Mouse (Mus musculus): ENCODE results near the gene Sp2. TPM values are rescaled to one million over a fixed set of nuclear protein-coding genes. Genes with fewer than 3 reads are reported as not detected.

Sp2 gene
- polyA plus RNA-seq, 1 experiment = 26.3 TPM

GRCm38 (mm10) chr11:96996773-96997379, 14.1 kb upstream of the Sp2 start:
- no peak for DNase-seq
- TF ChIP-seq POLR2A (IDR thresholded peaks at IDR 0.05; ENCODE audit: borderline replicate concordance, extremely low read depth, low read depth, low read length) (no peak), CTCF (IDR thresholded peaks at IDR 0.05; ENCODE audit: insufficient read depth, low read length) (no peak)
- Histone ChIP-seq H3K4me1 (ENCODE audit: control insufficient read depth, insufficient read depth, low read length) (0 out of 2 replicates have a peak, but pooled peaks cover 2% of the 10 kb centered on the region), H3K4me3 (replicated peaks; ENCODE audit: extremely low read depth, low read depth, low read length) (no peak overlapping the region)
- WGBS = 36% methylated on average over 17 of the region's 17 CpGs

- DNase-seq = no peak
- 0 out of 2 replicates have a peak, but pooled peaks cover 2% of the 10 kb centered on the region for H3K4me1 ChIP-seq (ENCODE audit: control insufficient read depth, insufficient read depth, low read length)
- WGBS = 75% methylated on average over 15 of the region's 15 CpGs
- TF ChIP-seq CTCF (IDR thresholded peaks at IDR 0.05; ENCODE audit: insufficient read depth, low read length) (no peak), POLR2A (IDR thresholded peaks at IDR 0.05; ENCODE audit: borderline replicate concordance, extremely low read depth, low read depth, low read length) (no peak)
- H3K4me3 ChIP-seq (replicated peaks; ENCODE audit: extremely low read depth, low read depth, low read length) = no peak overlapping the region
These were observed 13.3 kb upstream of the Sp2 start for GRCm38 (mm10) chr11:96995836-96996772.

- Histone ChIP-seq H3K4me1 (ENCODE audit: control insufficient read depth, insufficient read depth, low read length) (0 out of 2 replicates have a peak, but pooled peaks cover 2% of the 10 kb centered on the region), H3K4me3 (replicated peaks; ENCODE audit: extremely low read depth, low read depth, low read length) (no peak overlapping the region)
- TF ChIP-seq POLR2A (IDR thresholded peaks at IDR 0.05; ENCODE audit: borderline replicate concordance, extremely low read depth, low read depth, low read length) (no peak), CTCF (IDR thresholded peaks at IDR 0.05; ENCODE audit: insufficient read depth, low read length) (no peak)
- 54% methylated on average over 5 of the region's 5 CpGs for WGBS
- DNase-seq = no peak
These were observed 12.3 kb upstream of the Sp2 start for GRCm38 (mm10) chr11:96995031-96995430.

GRCm38 (mm10) chr11:96992722-96993311, 10.1 kb upstream of the Sp2 start:
- Histone ChIP-seq H3K4me3 (replicated peaks; ENCODE audit: extremely low read depth, low read depth, low read length) (no peak overlapping the region), H3K4me1 (ENCODE audit: control insufficient read depth, insufficient read depth, low read length) (peaks cover 6% of the 10 kb centered on the region; the same call in 1 of the 2 replicates)
- whole genome bisulfite sequencing = 36% methylated on average over 8 of the region's 8 CpGs
- no peak for DNase-seq
- TF ChIP-seq POLR2A (IDR thresholded peaks at IDR 0.05; ENCODE audit: borderline replicate concordance, extremely low read depth, low read depth, low read length) (no peak), CTCF (IDR thresholded peaks at IDR 0.05; ENCODE audit: insufficient read depth, low read length) (no peak)

- peaks cover 3% of the 10 kb centered on the region; the same call in 1 of the 2 replicates for H3K4me1 ChIP-seq (ENCODE audit: control insufficient read depth, insufficient read depth, low read length)
- no peak for DNase-seq
- TF ChIP-seq CTCF (IDR thresholded peaks at IDR 0.05; ENCODE audit: insufficient read depth, low read length) (no peak), POLR2A (IDR thresholded peaks at IDR 0.05; ENCODE audit: borderline replicate concordance, extremely low read depth, low read depth, low read length) (no peak)
- H3K4me3 ChIP-seq (replicated peaks; ENCODE audit: extremely low read depth, low read depth, low read length) = no peak overlapping the region
- 69% methylated on average over 5 of the region's 5 CpGs for WGBS
These were observed 8.7 kb upstream of the Sp2 start for GRCm38 (mm10) chr11:96991501-96991900.

DNA sequence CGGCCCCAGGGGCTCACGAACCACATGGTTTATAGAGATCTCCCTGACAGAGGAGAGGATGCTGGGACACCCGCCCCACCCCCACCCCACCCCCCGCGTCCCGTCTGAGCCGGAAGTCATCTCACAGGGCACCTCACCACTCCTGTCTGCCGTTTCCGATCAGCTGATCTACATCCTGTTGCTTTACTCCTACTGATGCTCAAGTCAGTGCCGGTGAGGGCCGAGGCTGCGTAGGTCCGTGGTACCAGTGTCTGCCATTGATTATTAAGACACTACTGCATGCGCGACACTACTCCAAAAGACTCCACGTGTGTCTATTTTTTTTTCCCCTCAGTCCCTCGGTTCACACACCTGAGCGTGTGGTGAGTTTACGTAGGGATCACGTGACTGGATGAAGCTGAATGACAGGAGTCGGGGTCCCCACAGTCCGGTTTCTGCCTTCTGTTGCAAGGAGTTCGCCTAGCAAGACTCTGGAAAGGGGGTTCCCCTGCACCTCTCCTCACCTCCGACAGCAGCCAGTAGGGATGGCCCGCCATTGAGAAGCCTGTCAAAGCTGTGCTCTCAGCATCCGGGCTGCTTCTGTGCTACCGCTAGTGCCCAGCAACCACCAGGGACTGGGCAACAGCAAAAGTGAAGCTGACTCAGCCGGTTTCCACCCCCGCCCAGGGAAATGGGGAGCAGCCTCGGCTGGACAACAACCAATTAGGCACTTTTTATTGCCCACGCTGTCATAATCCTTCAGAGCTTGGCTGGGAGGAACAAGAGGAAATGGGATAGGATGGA, 5.3 kb upstream of the Sp2 start:
- Histone ChIP-seq H3K4me3 (replicated peaks; ENCODE audit: extremely low read depth, low read depth, low read length) (peak overlapping the region; percentile 1), H3K4me1 (ENCODE audit: control insufficient read depth, insufficient read depth, low read length) (peaks cover 3% of the 10 kb centered on the region; the same call in 1 of the 2 replicates)
- 5% methylated on average over 31 of the region's 31 CpGs for WGBS
- no peak for DNase-seq
- TF ChIP-seq CTCF (IDR thresholded peaks at IDR 0.05; ENCODE audit: insufficient read depth, low read length) (no peak), POLR2A (IDR thresholded peaks at IDR 0.05; ENCODE audit: borderline replicate concordance, extremely low read depth, low read depth, low read length) (peak; percentile 84; the same call in 1 of the 2 replicates)

DNA sequence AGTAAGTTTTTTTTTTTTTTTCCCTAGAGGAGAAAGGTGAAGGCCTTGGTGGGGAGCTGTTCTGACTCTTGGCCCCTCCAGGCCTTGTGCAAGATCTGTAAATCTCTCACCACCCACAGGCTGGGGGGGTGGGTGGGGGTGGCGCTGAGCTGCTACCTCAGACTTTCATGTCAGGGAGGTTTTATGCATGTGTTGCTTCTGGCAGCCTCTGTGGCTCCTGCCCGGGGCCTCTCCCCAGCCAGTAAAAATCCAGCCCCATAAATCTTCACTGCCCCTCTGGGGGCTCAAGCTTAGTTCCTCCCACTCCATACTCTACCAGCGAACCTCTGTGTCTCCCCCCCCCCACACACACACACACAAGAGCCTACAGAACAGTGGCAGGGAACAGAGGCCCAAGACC, 3.7 kb upstream of the Sp2 start:
- WGBS = 53% methylated on average over 3 of the region's 3 CpGs
- TF ChIP-seq POLR2A (IDR thresholded peaks at IDR 0.05; ENCODE audit: borderline replicate concordance, extremely low read depth, low read depth, low read length) (no peak), CTCF (IDR thresholded peaks at IDR 0.05; ENCODE audit: insufficient read depth, low read length) (no peak)
- H3K4me1 ChIP-seq (ENCODE audit: control insufficient read depth, insufficient read depth, low read length) = peaks cover 3% of the 10 kb centered on the region; the same call in 1 of the 2 replicates

DNA sequence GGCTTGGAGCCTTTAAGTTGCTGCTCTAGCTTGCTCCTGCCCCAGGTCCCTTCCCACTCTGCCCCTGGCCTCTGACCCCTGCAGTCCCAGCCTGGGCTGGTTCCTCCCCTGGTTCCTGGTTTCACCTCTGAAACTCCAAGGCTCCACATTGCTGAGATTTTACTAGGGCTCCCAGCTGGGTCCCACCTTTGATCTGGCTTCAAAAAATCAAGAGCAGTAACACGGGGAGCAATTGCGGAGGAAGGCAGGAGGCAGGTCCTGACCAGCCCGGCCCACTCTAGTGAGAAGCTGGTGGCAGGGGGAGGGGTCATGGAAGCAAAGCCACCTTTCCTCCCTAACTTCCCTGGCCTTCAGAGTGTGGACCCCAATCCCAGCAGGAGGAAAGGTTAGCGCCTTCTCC, 2.1 kb upstream of the Sp2 start:
- Histone ChIP-seq H3K4me1 (ENCODE audit: control insufficient read depth, insufficient read depth, low read length) (peaks cover 3% of the 10 kb centered on the region; the same call in 1 of the 2 replicates), H3K4me3 (replicated peaks; ENCODE audit: extremely low read depth, low read depth, low read length) (no peak overlapping the region)
- no peak for TF ChIP-seq POLR2A (IDR thresholded peaks at IDR 0.05; ENCODE audit: borderline replicate concordance, extremely low read depth, low read depth, low read length)
- no peak for TF ChIP-seq CTCF (IDR thresholded peaks at IDR 0.05; ENCODE audit: insufficient read depth, low read length)
- DNase-seq = no peak
- 59% methylated on average over 4 of the region's 4 CpGs for WGBS

More for the DNA sequence above, 3.7 kb upstream of the Sp2 start:
- DNase-seq = no peak
- no peak overlapping the region for H3K4me3 ChIP-seq (replicated peaks; ENCODE audit: extremely low read depth, low read depth, low read length)
